Mouse (Mus musculus): ENCODE results near the gene Map4k5.

The Map4k5 gene

GRCm38 (mm10) chr12:69892371-69893251, at the start of gene Map4k5, which contains the start of gene Atl1:
Gene Map4k5 (minus strand): TSS chr12:69893200.
Gene Atl1 (plus strand): TSS chr12:69892614.
- peak; percentile 85 for DNase-seq (ENCODE audit: low read depth)

- DNase-seq (ENCODE audit: low read depth): no peak
Measured at GRCm38 (mm10) chr12:69941655-69942329, 48.8 kb upstream of the Map4k5 start.

- DNase-seq (ENCODE audit: low read depth): no peak
Measured at GRCm38 (mm10) chr12:69939291-69939690, 46.3 kb upstream of the Map4k5 start.

GRCm38 (mm10) chr12:69937731-69938130, 44.7 kb upstream of the Map4k5 start:
- DNase-seq (ENCODE audit: low read depth): no peak

GRCm38 (mm10) chr12:69926716-69927115, 33.7 kb upstream of the Map4k5 start:
- no peak for DNase-seq (ENCODE audit: low read depth)

- peak; percentile 78 for DNase-seq (ENCODE audit: low read depth)
Measured at GRCm38 (mm10) chr12:69924012-69924411, 31.0 kb upstream of the Map4k5 start.

- no peak for DNase-seq (ENCODE audit: low read depth)
Measured at GRCm38 (mm10) chr12:69923603-69924002, 30.6 kb upstream of the Map4k5 start.

- DNase-seq (ENCODE audit: low read depth): no peak
Measured at GRCm38 (mm10) chr12:69923128-69923527, 30.1 kb upstream of the Map4k5 start.

- DNase-seq (ENCODE audit: low read depth): no peak
Measured at GRCm38 (mm10) chr12:69922099-69922498, 29.1 kb upstream of the Map4k5 start.

- no peak for DNase-seq (ENCODE audit: low read depth)
Measured at GRCm38 (mm10) chr12:69917870-69918269, 24.9 kb upstream of the Map4k5 start.

- DNase-seq (ENCODE audit: low read depth): peak; percentile 19
Measured at GRCm38 (mm10) chr12:69912737-69913136, 19.7 kb upstream of the Map4k5 start.

GRCm38 (mm10) chr12:69911906-69912305, 18.9 kb upstream of the Map4k5 start:
- DNase-seq (ENCODE audit: low read depth): no peak

GRCm38 (mm10) chr12:69908511-69908900, 15.5 kb upstream of the Map4k5 start:
- no peak for DNase-seq (ENCODE audit: low read depth)

GRCm38 (mm10) chr12:69907667-69908510, 14.9 kb upstream of the Map4k5 start:
- DNase-seq (ENCODE audit: low read depth): no peak

GRCm38 (mm10) chr12:69904991-69905390, 12.0 kb upstream of the Map4k5 start:
- no peak for DNase-seq (ENCODE audit: low read depth)

- DNase-seq (ENCODE audit: low read depth): no peak
Measured at GRCm38 (mm10) chr12:69898119-69898518, 5.1 kb upstream of the Map4k5 start.

GRCm38 (mm10) chr12:69895046-69895445, 2.0 kb upstream of the Map4k5 start:
- DNase-seq (ENCODE audit: low read depth): peak; percentile 36

GRCm38 (mm10) chr12:69893927-69894326, 927 bp upstream of the Map4k5 start:
- peak; percentile 28 for DNase-seq (ENCODE audit: low read depth)

GRCm38 (mm10) chr12:69891721-69892120, 1.3 kb downstream of the Map4k5 start:
- no peak for DNase-seq (ENCODE audit: low read depth)

- DNase-seq (ENCODE audit: low read depth): no peak
Measured at GRCm38 (mm10) chr12:69890476-69890875, 2.5 kb downstream of the Map4k5 start.

GRCm38 (mm10) chr12:69890051-69890450, 2.9 kb downstream of the Map4k5 start:
- peak; percentile 24 for DNase-seq (ENCODE audit: low read depth)

- no peak for DNase-seq (ENCODE audit: low read depth)
Measured at GRCm38 (mm10) chr12:69888345-69888744, 4.7 kb downstream of the Map4k5 start.
